Mouse (Mus musculus) heart, embryonic 13.5 days (tissue): ENCODE results near the gene Gm884. TPM values are rescaled to one million over a fixed set of nuclear protein-coding genes. Genes with fewer than 3 reads are reported as not detected.
A peak's percentile ranks its signal among the peaks of the same experiment; 100 is the strongest.

Source experiments
- ATAC-seq: fragments of 200-750 bp; cut with Nextera tagmentation; 2 replicates; pipeline ENCODE4 v1.8.0; 2017; ENCODE audit warnings: moderate TSS enrichment; ENCODE audit not compliant: insufficient number of reproducible peaks, low FRiP score, low TSS enrichment; ENCODE audit errors: extremely low read depth
- H3K27ac ChIP-seq: fragments of 300-500 bp; sonication (generic); replicated peaks from 2 replicates; pipeline ENCODE4 v1.5.1; 2015; ENCODE audit warnings: moderate library complexity, mild to moderate bottlenecking, inconsistent platforms
- H3K27me3 ChIP-seq: fragments of 300-500 bp; sonication (generic); replicated peaks from 2 replicates; pipeline ENCODE4 v1.6.1; 2015; ENCODE audit warnings: mild to moderate bottlenecking, inconsistent platforms
- H3K36me3 ChIP-seq: fragments of 300-500 bp; sonication (generic); 2 replicates; pipeline ENCODE4 v1.6.1; 2015; ENCODE audit warnings: mild to moderate bottlenecking, inconsistent platforms
- H3K4me1 ChIP-seq: fragments of 300-500 bp; sonication (generic); 2 replicates; pipeline ENCODE4 v1.6.1; 2015; ENCODE audit warnings: inconsistent platforms
- H3K4me2 ChIP-seq: fragments of 300-500 bp; sonication (generic); 2 replicates; pipeline ENCODE4 v1.6.1; 2015; ENCODE audit warnings: inconsistent platforms, mild to moderate bottlenecking, moderate library complexity
- H3K4me3 ChIP-seq: fragments of 300-500 bp; sonication (generic); 2 replicates; pipeline ENCODE4 v1.5.1; 2015; ENCODE audit warnings: moderate library complexity, mild to moderate bottlenecking, inconsistent platforms
- H3K9ac ChIP-seq: fragments of 300-500 bp; sonication (generic); 2 replicates; pipeline ENCODE4 v1.6.1; 2015; ENCODE audit warnings: inconsistent platforms, mild to moderate bottlenecking, moderate library complexity
- H3K9me3 ChIP-seq: fragments of 300-500 bp; sonication (generic); 2 replicates; pipeline ENCODE4 v1.6.1; 2016; ENCODE audit warnings: inconsistent platforms
- WGBS: fragments of 180-500 bp; shearing (Covaris S2); methylation state at CpG from one replicate; pipeline ENCODE4 v1.1.7; 2015; ENCODE audit warnings: mixed read lengths; 5-methylcytosine and 5-hydroxymethylcytosine counted together
- polyA plus RNA-seq: library from polyadenylated mRNA; unstranded; fragments of >200 nt; fragmentation: Nextera tagmentation; extraction: Ambion mirVana; gene quantifications from 2 replicates; pipeline ENCODE4 v1.2.1, GENCODE M21; 2015

Gene Gm884
- polyA plus RNA-seq, 1 experiment from 2014 or later, result not detected

DNA sequence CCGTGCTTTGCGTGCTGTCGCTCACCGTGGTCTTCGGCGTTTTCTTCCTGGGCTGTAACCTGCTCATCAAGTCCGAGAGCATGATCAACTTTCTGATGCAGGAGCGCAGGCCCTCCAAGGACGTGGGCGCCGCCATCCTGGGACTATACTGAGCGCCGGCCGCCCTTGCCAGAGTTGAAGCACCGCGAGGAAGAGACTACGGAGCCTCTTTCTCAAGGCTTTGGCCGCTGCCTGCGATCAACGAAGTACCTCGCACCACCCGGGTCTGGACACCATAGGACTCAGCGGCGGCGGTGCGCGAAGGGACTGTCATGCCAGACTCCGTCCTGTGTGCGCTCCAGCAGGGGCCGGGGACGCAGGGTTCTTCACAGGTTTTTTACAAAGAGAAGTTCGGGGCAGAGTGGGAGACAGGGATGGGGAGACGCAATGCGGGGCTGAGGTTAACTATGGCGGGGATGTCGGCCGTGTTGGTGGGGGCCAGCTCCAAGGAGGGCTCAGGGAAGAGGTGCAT is 29.1 kb upstream of the Gm884 start:
- Histone ChIP-seq H3K27ac (no peak overlapping the region), H3K9ac (no peak overlapping the region), H3K4me3 (peak overlapping the region; percentile 45), H3K36me3 (no peaks in the 10 kb centered on the region), H3K4me2 (peak overlapping the region; percentile 69), H3K4me1 (peaks cover 12% of the 10 kb centered on the region), H3K27me3 (peaks cover 91% of the 10 kb centered on the region), H3K9me3 (no peaks in the 10 kb centered on the region)
- 1% methylated on average over 37 of the region's 37 CpGs for WGBS
- ATAC-seq, result no peak

DNA sequence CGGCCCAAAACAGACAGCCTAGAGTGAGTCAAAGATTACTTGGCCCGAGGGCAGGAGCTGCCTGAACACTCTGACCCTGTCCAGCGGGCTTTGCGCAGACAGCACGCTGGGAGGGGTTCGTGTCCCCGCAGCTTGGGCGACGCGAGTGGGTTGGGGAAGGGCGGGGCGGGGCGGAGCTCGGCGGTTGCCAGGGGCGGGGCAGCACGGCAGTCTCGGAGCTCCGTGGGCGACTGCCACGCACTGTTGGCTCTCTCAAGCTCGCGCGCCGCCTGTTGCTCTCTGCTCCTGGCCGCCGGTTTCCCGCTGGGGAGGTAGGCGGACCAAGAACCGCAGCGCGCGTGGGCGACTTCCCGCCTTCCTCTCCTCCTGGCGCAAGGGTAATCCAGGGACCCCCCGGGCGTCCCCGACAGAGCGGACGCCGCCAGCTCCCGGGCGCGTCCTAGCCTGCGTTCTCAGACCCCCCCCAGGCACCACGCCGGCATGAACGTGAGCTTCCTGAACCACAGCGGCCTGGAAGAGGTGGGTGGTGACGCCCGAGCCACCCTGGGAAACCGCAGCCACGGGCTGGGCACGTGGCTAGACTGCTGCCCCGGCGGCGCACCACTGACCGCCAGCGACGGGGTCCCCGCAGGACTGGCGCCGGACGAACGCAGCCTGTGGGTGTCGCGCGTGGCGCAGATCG is 28.5 kb upstream of the Gm884 start, which contains the start of gene Rprml:
TSS of gene Rprml (plus strand) at position 270 of the 682 bp plus-strand sequence.
- 0 out of 2 replicates have a peak within 1 kb of the TSS, but pooled peaks have one; percentile 13 for H3K9ac ChIP-seq
- H3K4me1 ChIP-seq, result peaks cover 12% of the 10 kb centered on the region
- H3K27me3 ChIP-seq, result peaks cover 85% of the 10 kb centered on the region
- peak within 1 kb of the TSS; percentile 69 for H3K4me2 ChIP-seq
- H3K4me3 ChIP-seq, result peak within 1 kb of the TSS; percentile 45
- WGBS, result 2% methylated on average over 70 of the region's 71 CpGs
- ATAC-seq, result no peak
- H3K27ac ChIP-seq, result no peak within 1 kb of the TSS
- no peaks in the 10 kb centered on the region for H3K36me3 ChIP-seq
- H3K9me3 ChIP-seq, result peaks cover 1% of the 10 kb centered on the region

DNA sequence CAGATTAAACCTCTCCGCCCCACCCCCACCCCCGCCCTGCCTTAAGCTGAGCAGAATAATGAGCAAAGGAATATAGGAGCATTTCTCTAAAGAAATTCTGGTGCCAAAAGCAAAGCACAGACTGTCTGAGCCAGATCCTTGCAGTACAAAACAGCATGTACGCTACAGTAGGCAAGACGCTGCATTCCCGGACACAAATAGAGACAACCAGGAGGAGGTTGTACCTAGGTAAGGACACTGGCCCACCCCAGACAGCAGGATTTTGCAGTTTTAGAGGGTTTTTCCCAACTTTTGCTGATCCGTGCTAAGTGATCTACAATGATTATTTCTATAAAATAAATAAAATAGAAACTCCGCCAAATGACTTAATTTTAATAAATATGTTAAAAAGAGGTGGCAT is 27.7 kb upstream of the Gm884 start:
- no peak overlapping the region for H3K4me3 ChIP-seq
- H3K4me2 ChIP-seq, result no peak overlapping the region
- peaks cover 12% of the 10 kb centered on the region for H3K4me1 ChIP-seq
- H3K27me3 ChIP-seq, result peaks cover 77% of the 10 kb centered on the region
- no peaks in the 10 kb centered on the region for H3K36me3 ChIP-seq
- no peak for ATAC-seq
- WGBS, result 31% methylated on average over 7 of the region's 7 CpGs
- H3K27ac ChIP-seq, result no peak overlapping the region
- H3K9ac ChIP-seq, result no peak overlapping the region
- peaks cover 5% of the 10 kb centered on the region for H3K9me3 ChIP-seq

DNA sequence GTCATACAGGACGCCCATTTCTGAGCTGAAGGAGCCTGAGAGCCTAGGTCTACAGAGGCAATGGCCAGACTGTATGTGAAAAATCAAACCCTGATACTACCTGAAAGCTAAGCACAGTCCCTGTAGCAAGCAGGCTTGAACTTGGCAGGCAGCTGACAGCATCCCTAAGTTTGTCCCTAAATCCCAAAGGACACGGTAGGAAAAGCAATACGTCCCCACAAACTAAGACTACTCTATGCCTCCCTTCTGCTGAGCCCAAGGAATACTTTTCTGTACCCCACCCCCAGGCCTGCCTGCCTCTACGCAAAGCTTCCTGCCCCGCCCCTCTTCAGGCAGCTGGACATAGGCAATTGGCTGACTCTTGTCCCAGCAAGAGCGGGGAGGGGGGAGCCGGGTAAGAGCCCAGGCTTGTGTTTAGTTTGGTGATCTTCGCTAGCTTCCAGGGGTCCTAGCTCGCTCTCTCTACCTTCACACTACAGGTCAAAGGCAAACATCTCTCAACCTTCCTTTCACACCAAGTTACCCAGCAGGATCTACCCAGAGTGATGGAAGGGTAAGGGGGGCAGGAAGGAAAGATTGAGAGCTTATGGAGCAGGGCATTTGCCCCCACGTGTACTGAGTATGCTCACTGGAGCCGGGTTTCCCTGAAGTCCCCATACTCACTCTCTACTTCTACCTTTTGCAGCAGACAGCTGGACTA is 27.1 kb upstream of the Gm884 start:
- H3K36me3 ChIP-seq, result no peaks in the 10 kb centered on the region
- H3K4me1 ChIP-seq, result peaks cover 12% of the 10 kb centered on the region
- H3K9ac ChIP-seq, result no peak overlapping the region
- no peak overlapping the region for H3K27ac ChIP-seq
- ATAC-seq, result no peak
- no peak overlapping the region for H3K4me2 ChIP-seq
- H3K9me3 ChIP-seq, result peaks cover 5% of the 10 kb centered on the region
- peaks cover 71% of the 10 kb centered on the region for H3K27me3 ChIP-seq
- WGBS, result 7% methylated on average over 11 of the region's 11 CpGs
- no peak overlapping the region for H3K4me3 ChIP-seq

DNA sequence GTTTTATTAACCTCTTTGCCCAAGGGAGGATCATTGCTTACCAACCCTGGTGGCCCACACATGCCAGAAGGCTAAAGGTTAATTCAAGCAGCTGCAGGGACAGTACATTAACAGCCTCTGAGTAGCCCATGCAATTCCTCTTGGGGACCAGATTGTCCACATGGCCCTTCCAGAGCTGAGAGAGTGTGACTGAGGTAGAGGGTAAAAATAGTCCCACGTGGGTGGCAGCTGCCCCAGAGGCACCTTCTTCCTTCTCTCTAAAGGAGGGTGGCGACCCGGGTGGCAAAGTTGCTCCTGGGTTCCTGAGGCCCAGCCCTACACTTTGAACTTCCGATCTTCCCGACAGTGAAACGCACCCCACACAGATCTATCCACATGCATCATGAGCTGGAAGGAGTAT is 25.4 kb upstream of the Gm884 start:
- H3K36me3 ChIP-seq, result no peaks in the 10 kb centered on the region
- no peak overlapping the region for H3K27ac ChIP-seq
- no peak overlapping the region for H3K4me3 ChIP-seq
- H3K4me1 ChIP-seq, result peaks cover 12% of the 10 kb centered on the region
- H3K9me3 ChIP-seq, result peaks cover 5% of the 10 kb centered on the region
- H3K9ac ChIP-seq, result no peak overlapping the region
- H3K27me3 ChIP-seq, result peaks cover 62% of the 10 kb centered on the region
- H3K4me2 ChIP-seq, result no peak overlapping the region
- 79% methylated on average over 6 of the region's 6 CpGs for WGBS
- ATAC-seq, result no peak

DNA sequence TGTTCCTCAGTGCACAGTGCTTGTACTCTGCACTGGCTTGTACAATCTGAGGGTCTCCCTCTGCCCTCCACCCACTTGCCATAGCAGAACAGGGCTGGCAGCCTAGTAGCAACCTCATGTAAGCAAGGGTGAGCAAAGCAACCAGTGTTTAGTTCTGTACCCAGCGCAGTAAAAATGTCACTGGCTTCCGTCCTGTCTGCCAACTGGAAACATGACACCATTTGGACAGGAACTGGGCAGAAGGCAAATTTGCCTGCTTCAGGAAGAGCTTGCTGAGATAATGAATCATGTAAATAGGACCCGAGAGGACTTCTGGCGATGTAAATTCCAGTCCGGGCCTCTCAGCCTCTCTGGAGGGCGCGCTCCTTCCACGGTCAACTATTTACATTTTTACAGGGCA is 24.8 kb upstream of the Gm884 start:
- Histone ChIP-seq H3K4me1 (peaks cover 12% of the 10 kb centered on the region), H3K9ac (no peak overlapping the region), H3K4me2 (no peak overlapping the region), H3K27me3 (peaks cover 62% of the 10 kb centered on the region), H3K4me3 (no peak overlapping the region), H3K9me3 (peaks cover 5% of the 10 kb centered on the region), H3K27ac (no peak overlapping the region), H3K36me3 (no peaks in the 10 kb centered on the region)
- no peak for ATAC-seq
- 63% methylated on average over 8 of the region's 8 CpGs for WGBS

DNA sequence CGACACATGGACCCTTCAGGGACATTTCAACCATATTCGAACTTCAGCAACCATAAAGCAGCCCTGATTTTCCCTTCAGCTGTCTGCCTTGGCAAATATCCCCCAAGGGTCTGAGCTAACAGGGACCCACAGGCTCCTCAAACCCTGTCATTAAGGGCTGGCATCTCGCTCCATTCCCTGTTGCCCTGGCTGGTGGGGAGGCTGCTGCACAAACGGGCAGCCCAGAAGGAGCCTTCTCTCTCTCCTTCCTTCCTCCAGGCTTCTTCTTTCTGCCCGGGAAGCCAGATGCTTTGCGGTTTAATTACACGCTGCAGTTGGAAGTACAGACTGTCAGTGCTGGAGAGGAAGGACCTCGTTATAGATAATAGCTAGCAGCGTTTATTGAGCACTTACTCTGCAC is 22.3 kb upstream of the Gm884 start:
- H3K36me3 ChIP-seq, result no peaks in the 10 kb centered on the region
- ATAC-seq, result no peak
- H3K9me3 ChIP-seq, result peaks cover 5% of the 10 kb centered on the region
- 72% methylated on average over 9 of the region's 9 CpGs for WGBS
- H3K27me3 ChIP-seq, result peaks cover 59% of the 10 kb centered on the region
- no peak overlapping the region for H3K27ac ChIP-seq
- H3K9ac ChIP-seq, result no peak overlapping the region
- H3K4me3 ChIP-seq, result no peak overlapping the region
- H3K4me2 ChIP-seq, result no peak overlapping the region
- H3K4me1 ChIP-seq, result no peaks in the 10 kb centered on the region

DNA sequence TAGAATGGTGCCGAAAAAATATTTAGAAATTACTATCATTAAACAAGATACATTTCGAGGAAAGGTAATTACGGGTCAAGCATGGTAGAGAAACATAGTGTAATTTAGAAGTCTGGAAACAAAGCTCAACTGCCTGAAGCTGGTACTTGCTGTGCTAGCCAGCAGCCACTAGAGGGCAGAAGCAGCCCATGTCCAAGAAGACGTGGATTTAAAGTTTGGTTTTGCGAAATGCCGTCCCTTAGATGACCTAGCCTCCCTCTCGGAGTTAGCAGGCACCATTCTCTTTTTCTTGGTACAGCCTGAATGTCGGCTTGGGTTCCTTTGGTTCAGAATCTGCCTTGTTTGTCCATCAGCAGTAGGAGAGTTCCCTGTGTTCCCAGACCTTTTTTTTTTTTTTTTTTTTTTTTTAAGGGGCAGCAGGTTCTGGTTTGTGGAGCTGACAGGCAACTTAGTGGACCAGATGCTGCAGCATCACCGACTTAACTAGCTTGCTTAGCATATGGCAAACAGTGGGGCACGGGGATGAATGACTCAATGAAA is 18.5 kb upstream of the Gm884 start:
- 5% methylated on average over 10 of the region's 10 CpGs for WGBS
- H3K9me3 ChIP-seq, result peaks cover 3% of the 10 kb centered on the region
- ATAC-seq, result no peak
- H3K4me3 ChIP-seq, result no peak overlapping the region
- peak overlapping the region; percentile 24; the same call in 1 of the 2 replicates for H3K4me2 ChIP-seq
- H3K27me3 ChIP-seq, result peaks cover 62% of the 10 kb centered on the region
- no peaks in the 10 kb centered on the region for H3K4me1 ChIP-seq
- H3K36me3 ChIP-seq, result no peaks in the 10 kb centered on the region
- no peak overlapping the region for H3K9ac ChIP-seq
- no peak overlapping the region for H3K27ac ChIP-seq

DNA sequence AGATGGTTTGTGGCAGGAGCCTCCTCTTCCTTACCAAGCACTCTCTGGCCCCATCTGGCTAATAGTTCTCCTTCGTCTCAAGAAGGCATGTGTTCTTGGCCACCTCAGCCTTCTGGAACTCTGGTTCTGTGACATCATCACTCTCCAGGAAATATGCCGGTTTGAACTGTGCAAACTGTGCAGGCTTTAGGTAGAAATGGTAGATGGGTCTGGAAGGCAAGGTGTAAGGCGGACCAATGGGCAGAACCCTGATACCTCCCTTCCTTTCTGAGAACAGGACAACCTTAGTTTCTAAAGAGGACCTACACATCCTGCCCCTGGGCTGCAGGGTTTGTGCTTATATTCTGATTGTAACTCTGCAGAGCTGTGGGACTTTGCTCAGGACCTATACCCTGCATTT is 17.9 kb upstream of the Gm884 start, which contains the start of gene Lyzl6:
TSS of gene Lyzl6 (minus strand) at position 101 of the 400 bp plus-strand sequence.
- ATAC-seq, result no peak
- H3K9me3 ChIP-seq, result no peaks in the 10 kb centered on the region
- H3K4me3 ChIP-seq, result no peak within 1 kb of the TSS
- peaks cover 62% of the 10 kb centered on the region for H3K27me3 ChIP-seq
- H3K4me1 ChIP-seq, result no peaks in the 10 kb centered on the region
- no peak within 1 kb of the TSS for H3K27ac ChIP-seq
- whole genome bisulfite sequencing, result 63% methylated on average over 3 of the region's 3 CpGs
- H3K9ac ChIP-seq, result no peak within 1 kb of the TSS
- peak within 1 kb of the TSS; percentile 24; the same call in 1 of the 2 replicates for H3K4me2 ChIP-seq
- H3K36me3 ChIP-seq, result no peaks in the 10 kb centered on the region

DNA sequence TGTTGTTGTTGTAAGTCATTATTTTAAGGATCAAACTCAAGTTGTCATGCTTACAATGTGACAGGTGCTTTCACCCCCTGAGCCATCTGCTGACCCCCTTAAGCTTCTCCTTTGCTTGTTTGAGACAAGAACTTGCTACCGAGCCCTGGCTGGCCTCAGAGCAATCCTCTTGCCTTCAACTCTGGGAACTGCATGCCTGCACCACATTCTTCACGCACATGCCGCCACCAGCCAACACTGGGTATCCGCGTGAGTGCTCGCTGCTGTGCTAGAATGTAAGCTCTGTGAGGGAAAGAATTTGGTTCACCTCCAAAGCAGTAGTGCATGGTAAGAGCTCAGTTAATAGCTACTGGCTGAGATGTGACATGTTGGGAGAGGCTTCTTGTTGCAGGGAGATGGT is 15.3 kb upstream of the Gm884 start:
- Histone ChIP-seq H3K4me1 (no peaks in the 10 kb centered on the region), H3K4me2 (no peak overlapping the region), H3K27me3 (peaks cover 54% of the 10 kb centered on the region), H3K36me3 (no peaks in the 10 kb centered on the region), H3K9me3 (no peaks in the 10 kb centered on the region), H3K9ac (no peak overlapping the region), H3K4me3 (no peak overlapping the region), H3K27ac (no peak overlapping the region)
- ATAC-seq, result no peak
- WGBS, result 67% methylated on average over 6 of the region's 6 CpGs

DNA sequence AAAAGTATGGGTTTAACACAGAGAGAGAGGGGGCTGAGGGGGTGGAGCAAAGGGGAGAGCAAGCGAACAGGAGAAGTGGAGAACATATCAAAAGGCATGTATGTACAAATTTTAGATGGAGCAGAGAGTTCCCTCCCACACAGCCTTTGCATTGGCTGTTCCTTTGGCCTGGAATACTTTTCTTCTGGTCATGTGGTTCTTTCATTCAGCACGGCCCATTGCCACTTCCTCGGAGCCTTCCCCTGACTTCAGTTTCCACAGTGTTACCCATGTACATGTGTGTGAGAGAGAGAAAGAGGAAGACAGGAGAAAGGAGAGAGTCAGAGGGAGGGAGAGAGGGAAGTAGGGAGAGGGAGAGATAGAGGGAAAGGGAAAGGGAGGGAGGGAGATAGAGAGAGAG is 14.5 kb upstream of the Gm884 start:
- peaks cover 46% of the 10 kb centered on the region for H3K27me3 ChIP-seq
- 85% methylated on average over 3 of the region's 3 CpGs for WGBS
- H3K9me3 ChIP-seq, result no peaks in the 10 kb centered on the region
- no peaks in the 10 kb centered on the region for H3K4me1 ChIP-seq
- H3K36me3 ChIP-seq, result no peaks in the 10 kb centered on the region
- H3K4me3 ChIP-seq, result no peak overlapping the region
- no peak overlapping the region for H3K4me2 ChIP-seq
- no peak overlapping the region for H3K27ac ChIP-seq
- no peak overlapping the region for H3K9ac ChIP-seq
- ATAC-seq, result no peak
